Mouse (Mus musculus): ENCODE measurements at regions not wholly inside any gene's neighbourhood (a gene's known extent, or its start where the extent isn't known, plus 50 kb on each side); places are given as distances from the start of the nearest gene placed in this dataset.

DNA sequence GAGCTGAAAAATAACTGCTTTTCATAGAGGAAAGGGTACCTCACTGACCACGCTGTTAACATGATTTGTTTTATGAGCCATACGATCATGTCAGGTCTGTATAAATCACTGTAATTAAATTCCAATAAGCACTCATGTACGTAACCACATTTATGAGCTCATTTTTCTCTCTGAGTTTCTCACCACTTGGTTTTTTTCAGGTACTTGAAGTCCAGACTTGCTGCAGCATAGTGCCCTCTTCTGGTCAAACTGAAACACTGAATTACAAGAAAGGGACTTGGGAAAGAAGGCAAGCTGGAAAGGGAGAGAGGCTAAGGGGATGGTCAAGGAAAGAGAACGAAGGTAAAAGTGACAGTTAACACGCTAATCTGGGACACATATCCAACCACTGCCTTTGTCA, 94.2 kb upstream of the Agr3 start:
- no peak overlapping the region for H3K27ac ChIP-seq (ENCODE audit: control insufficient read depth, insufficient read depth, low read length)
- no peak overlapping the region for H3K4me3 ChIP-seq (ENCODE audit: control insufficient read depth, insufficient read depth, low read length)
- DNase-seq: peak; percentile 27
- WGBS: 7% methylated on average over 5 of the region's 5 CpGs
- H3K36me3 ChIP-seq (ENCODE audit: control insufficient read depth, insufficient read depth, low read length): no peaks in the 10 kb centered on the region
- H3K27me3 ChIP-seq (ENCODE audit: control insufficient read depth, insufficient read depth, low read length): no peaks in the 10 kb centered on the region
- peaks cover 4% of the 10 kb centered on the region for H3K4me1 ChIP-seq (replicated peaks; ENCODE audit: control insufficient read depth, insufficient read depth, low read length)
- no peak for TF ChIP-seq CTCF (IDR thresholded peaks at IDR 0.05; ENCODE audit: borderline replicate concordance, control insufficient read depth, extremely low read depth, insufficient read depth, low read length, poor library complexity)
- TF ChIP-seq POLR2A (IDR thresholded peaks at IDR 0.05; ENCODE audit: control insufficient read depth, extremely low read depth, insufficient read depth, low read length, poor library complexity): no peak

DNA sequence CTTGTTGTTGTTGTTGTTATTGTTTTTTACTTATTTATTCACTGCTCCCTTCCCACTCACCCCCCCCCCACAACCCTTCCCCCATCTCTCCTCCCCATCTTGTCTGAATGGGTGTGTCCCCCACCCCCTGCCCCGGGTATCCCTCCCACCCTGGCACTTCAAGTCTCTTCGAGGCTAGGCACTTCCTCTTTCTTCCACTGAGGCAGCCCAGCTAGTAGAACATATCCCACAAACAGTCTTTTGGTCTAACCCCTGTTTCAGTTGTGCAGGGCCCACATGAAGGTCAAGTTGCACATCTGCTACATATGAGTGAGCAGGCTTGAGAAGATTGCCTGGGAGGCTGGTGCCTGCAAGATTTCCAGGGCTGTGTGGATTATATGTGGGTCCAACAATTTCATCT, 97.6 kb upstream of the Agr3 start:
- no peak for TF ChIP-seq CTCF (IDR thresholded peaks at IDR 0.05; ENCODE audit: borderline replicate concordance, control insufficient read depth, extremely low read depth, insufficient read depth, low read length, poor library complexity)
- no peak for TF ChIP-seq POLR2A (IDR thresholded peaks at IDR 0.05; ENCODE audit: control insufficient read depth, extremely low read depth, insufficient read depth, low read length, poor library complexity)
- WGBS: 0% methylated on average over 2 of the region's 2 CpGs
- Histone ChIP-seq H3K4me3 (ENCODE audit: control insufficient read depth, insufficient read depth, low read length) (no peak overlapping the region), H3K36me3 (ENCODE audit: control insufficient read depth, insufficient read depth, low read length) (no peaks in the 10 kb centered on the region), H3K27me3 (ENCODE audit: control insufficient read depth, insufficient read depth, low read length) (no peaks in the 10 kb centered on the region), H3K27ac (ENCODE audit: control insufficient read depth, insufficient read depth, low read length) (no peak overlapping the region), H3K4me1 (replicated peaks; ENCODE audit: control insufficient read depth, insufficient read depth, low read length) (peaks cover 4% of the 10 kb centered on the region)
- no peak for DNase-seq

DNA sequence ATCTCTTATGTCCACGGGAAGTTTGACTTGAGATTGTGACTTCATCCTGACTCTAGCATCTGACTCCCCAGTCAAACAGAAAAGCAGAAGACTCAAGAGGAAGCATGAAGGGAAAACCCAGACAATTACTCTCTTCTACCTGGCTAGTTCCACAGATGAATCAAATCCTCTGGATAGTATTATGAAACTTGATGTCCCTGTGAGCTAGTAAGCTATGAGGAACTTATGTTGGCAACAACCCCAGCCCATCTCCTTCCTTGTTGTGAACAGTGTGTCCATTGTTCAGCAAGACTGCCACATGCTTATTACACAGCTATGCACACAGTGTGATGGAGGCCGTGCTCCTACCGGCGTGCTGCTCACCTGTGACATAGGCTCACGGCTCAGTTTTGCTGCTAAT, 98.4 kb upstream of the Agr3 start:
- no peak overlapping the region for H3K27ac ChIP-seq (ENCODE audit: control insufficient read depth, insufficient read depth, low read length)
- no peaks in the 10 kb centered on the region for H3K27me3 ChIP-seq (ENCODE audit: control insufficient read depth, insufficient read depth, low read length)
- peaks cover 4% of the 10 kb centered on the region for H3K4me1 ChIP-seq (replicated peaks; ENCODE audit: control insufficient read depth, insufficient read depth, low read length)
- H3K36me3 ChIP-seq (ENCODE audit: control insufficient read depth, insufficient read depth, low read length): no peaks in the 10 kb centered on the region
- no peak for DNase-seq
- WGBS: 83% methylated on average over 5 of the region's 5 CpGs
- no peak overlapping the region for H3K4me3 ChIP-seq (ENCODE audit: control insufficient read depth, insufficient read depth, low read length)
- no peak for TF ChIP-seq CTCF (IDR thresholded peaks at IDR 0.05; ENCODE audit: borderline replicate concordance, control insufficient read depth, extremely low read depth, insufficient read depth, low read length, poor library complexity)
- TF ChIP-seq POLR2A (IDR thresholded peaks at IDR 0.05; ENCODE audit: control insufficient read depth, extremely low read depth, insufficient read depth, low read length, poor library complexity): no peak

DNA sequence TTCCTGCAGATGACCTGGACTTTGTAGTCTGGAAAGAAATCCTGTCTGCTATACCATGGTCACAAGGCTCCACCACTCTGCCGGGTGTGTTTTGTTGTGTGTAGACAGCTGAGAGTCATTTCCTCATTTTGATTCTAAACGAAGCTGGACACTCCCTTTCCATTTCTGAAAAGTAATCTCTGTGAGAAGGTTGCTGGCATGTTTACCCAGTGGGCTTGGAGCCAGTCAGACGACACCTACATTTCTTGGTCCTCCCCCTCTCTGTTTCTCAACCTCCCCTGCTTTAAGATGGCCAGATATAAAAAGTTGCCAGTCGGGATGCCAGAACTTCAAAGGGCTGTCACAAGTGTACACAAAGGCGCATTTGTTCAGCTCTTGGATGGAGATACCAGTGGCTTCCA, 100.8 kb upstream of the Agr3 start:
- 28% methylated on average over 5 of the region's 5 CpGs for WGBS
- H3K27me3 ChIP-seq (ENCODE audit: control insufficient read depth, insufficient read depth, low read length): no peaks in the 10 kb centered on the region
- no peak for TF ChIP-seq CTCF (IDR thresholded peaks at IDR 0.05; ENCODE audit: borderline replicate concordance, control insufficient read depth, extremely low read depth, insufficient read depth, low read length, poor library complexity)
- no peaks in the 10 kb centered on the region for H3K36me3 ChIP-seq (ENCODE audit: control insufficient read depth, insufficient read depth, low read length)
- peaks cover 4% of the 10 kb centered on the region for H3K4me1 ChIP-seq (replicated peaks; ENCODE audit: control insufficient read depth, insufficient read depth, low read length)
- H3K4me3 ChIP-seq (ENCODE audit: control insufficient read depth, insufficient read depth, low read length): no peak overlapping the region
- H3K27ac ChIP-seq (ENCODE audit: control insufficient read depth, insufficient read depth, low read length): no peak overlapping the region
- no peak for DNase-seq

DNA sequence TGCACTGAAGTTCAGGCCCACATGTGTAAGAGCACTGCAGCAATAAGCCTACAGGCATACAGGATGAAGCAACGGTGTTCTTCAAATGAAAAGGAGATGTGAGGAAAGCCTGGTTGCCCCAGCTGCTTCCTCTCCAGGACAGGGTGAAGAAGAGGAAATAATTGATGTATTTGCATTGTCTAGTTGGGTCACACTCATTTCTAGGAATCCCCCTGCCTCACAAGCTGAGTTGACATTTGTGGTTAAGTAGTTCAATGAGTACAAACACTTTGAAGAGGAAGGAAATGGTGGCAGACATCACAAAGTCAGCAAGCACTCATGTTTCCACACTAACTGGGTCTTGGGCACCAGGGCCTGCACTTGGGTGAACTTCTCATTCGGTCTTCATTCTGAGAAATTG, 126.2 kb upstream of the Agr3 start:
- no peaks in the 10 kb centered on the region for H3K4me1 ChIP-seq (replicated peaks; ENCODE audit: control insufficient read depth, insufficient read depth, low read length)
- no peaks in the 10 kb centered on the region for H3K36me3 ChIP-seq (ENCODE audit: control insufficient read depth, insufficient read depth, low read length)
- no peaks in the 10 kb centered on the region for H3K27me3 ChIP-seq (ENCODE audit: control insufficient read depth, insufficient read depth, low read length)
- DNase-seq: peak; percentile 11
- H3K27ac ChIP-seq (ENCODE audit: control insufficient read depth, insufficient read depth, low read length): no peak overlapping the region
- 6% methylated on average over 2 of the region's 2 CpGs for WGBS
- no peak overlapping the region for H3K4me3 ChIP-seq (ENCODE audit: control insufficient read depth, insufficient read depth, low read length)
- no peak for TF ChIP-seq CTCF (IDR thresholded peaks at IDR 0.05; ENCODE audit: borderline replicate concordance, control insufficient read depth, extremely low read depth, insufficient read depth, low read length, poor library complexity)
- no peak for TF ChIP-seq POLR2A (IDR thresholded peaks at IDR 0.05; ENCODE audit: control insufficient read depth, extremely low read depth, insufficient read depth, low read length, poor library complexity)

DNA sequence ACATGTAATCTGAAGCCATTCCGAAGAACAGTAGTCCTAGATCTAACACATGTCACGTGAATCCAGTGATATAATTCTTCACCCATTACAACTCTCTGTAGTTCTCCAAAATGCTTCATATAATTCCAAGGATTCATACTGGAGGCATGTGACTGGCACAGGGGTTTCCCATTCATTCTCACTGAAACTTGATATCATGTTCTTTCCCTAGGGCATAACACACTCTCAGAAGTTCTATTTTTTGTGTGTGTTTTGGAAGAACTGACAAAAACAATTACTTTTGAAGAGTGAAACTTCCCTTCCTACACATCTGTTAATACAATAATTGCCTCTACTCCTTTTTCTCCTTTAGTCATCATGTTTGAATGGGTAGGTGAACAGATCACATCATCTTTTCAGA, 150.0 kb upstream of the Agr3 start:
- H3K27me3 ChIP-seq (ENCODE audit: control insufficient read depth, insufficient read depth, low read length): no peaks in the 10 kb centered on the region
- no peaks in the 10 kb centered on the region for H3K36me3 ChIP-seq (ENCODE audit: control insufficient read depth, insufficient read depth, low read length)
- TF ChIP-seq POLR2A (IDR thresholded peaks at IDR 0.05; ENCODE audit: control insufficient read depth, extremely low read depth, insufficient read depth, low read length, poor library complexity): no peak
- TF ChIP-seq CTCF (IDR thresholded peaks at IDR 0.05; ENCODE audit: borderline replicate concordance, control insufficient read depth, extremely low read depth, insufficient read depth, low read length, poor library complexity): no peak
- no peaks in the 10 kb centered on the region for H3K4me1 ChIP-seq (replicated peaks; ENCODE audit: control insufficient read depth, insufficient read depth, low read length)
- no peak for DNase-seq
- WGBS: 95% methylated on average over 2 of the region's 2 CpGs
- H3K27ac ChIP-seq (ENCODE audit: control insufficient read depth, insufficient read depth, low read length): no peak overlapping the region
- H3K4me3 ChIP-seq (ENCODE audit: control insufficient read depth, insufficient read depth, low read length): no peak overlapping the region

DNA sequence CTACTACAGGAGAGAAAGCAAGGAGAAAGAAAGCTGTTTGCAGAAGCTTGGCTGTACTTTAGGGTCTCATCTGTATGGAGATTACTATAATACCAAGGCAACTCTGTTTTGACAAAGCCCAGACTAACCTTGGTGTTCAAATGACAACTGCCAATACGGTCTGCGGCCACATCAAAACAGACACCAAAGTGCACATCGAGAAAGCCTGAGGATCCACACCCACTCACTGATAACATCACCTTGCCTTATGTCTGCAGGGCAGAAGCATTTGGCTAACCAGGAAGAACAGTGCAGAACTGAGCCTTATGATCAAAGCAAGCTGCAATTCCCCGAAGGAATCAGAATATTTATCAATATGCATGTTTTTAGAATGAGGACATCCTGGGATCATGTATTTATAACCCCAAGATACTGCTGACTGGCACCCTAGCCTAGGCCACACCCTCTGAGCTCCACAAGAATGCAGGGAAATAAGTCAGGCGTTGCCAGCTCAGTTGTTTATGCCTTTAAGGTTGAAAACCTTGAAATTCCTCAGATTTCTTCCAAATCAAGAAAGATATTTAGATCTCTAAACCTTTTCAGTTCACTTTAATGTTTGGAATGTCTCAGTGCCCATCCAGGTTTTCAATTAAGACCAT, 154.9 kb upstream of the Agr3 start:
- Histone ChIP-seq H3K27ac (ENCODE audit: control insufficient read depth, insufficient read depth, low read length) (no peak overlapping the region), H3K4me1 (replicated peaks; ENCODE audit: control insufficient read depth, insufficient read depth, low read length) (peaks cover 5% of the 10 kb centered on the region), H3K36me3 (ENCODE audit: control insufficient read depth, insufficient read depth, low read length) (no peaks in the 10 kb centered on the region), H3K27me3 (ENCODE audit: control insufficient read depth, insufficient read depth, low read length) (no peaks in the 10 kb centered on the region), H3K4me3 (ENCODE audit: control insufficient read depth, insufficient read depth, low read length) (no peak overlapping the region)
- peak; percentile 6 for DNase-seq
- WGBS: 17% methylated on average over 5 of the region's 5 CpGs
- TF ChIP-seq CTCF (IDR thresholded peaks at IDR 0.05; ENCODE audit: borderline replicate concordance, control insufficient read depth, extremely low read depth, insufficient read depth, low read length, poor library complexity) (no peak), POLR2A (IDR thresholded peaks at IDR 0.05; ENCODE audit: control insufficient read depth, extremely low read depth, insufficient read depth, low read length, poor library complexity) (no peak)
